Comparison of ENCODE assay signal across 15 mouse cellular contexts in genomic region chr6:85366387-85366786, GRCm38 (mm10). TPM values are rescaled to one million over a fixed set of nuclear protein-coding genes. Genes with fewer than 3 reads are reported as not detected.
A peak's percentile ranks its signal among the peaks of the same experiment; 100 is the strongest.
DNase-seq lines count a peak whose midpoint lies in the region; ATAC-seq and TF ChIP-seq lines count a peak whose summit lies in the region.
"Had no signal": no experiment of that assay in that cellular context is flagged by ENCODE, and none has a peak within 500 bp of the region (broad histone marks: within the 10 kb centered on the region; RNA-seq: fewer than 3 reads in every experiment).

No protein-coding gene starts in this region.

- 0 out of 2 replicates have a peak overlapping the region, but pooled peaks have one; percentile 12 for H3K4me3 ChIP-seq in heart, embryonic 11.5 days (ENCODE audit: low read depth, low read length)
- H3K4me3 ChIP-seq in stomach, postnatal 0 days (ENCODE audit: low read depth, low read length): no peak overlapping the region
- H3K4me3 ChIP-seq: midbrain, embryonic 10.5 days had no signal

- no peaks in the 10 kb centered on the region for H3K9me3 ChIP-seq in heart, embryonic 11.5 days (replicated peaks; ENCODE audit: control insufficient read depth, low read length)
- H3K9me3 ChIP-seq in stomach, postnatal 0 days (ENCODE audit: control insufficient read depth, low read length): no peaks in the 10 kb centered on the region
- H3K9me3 ChIP-seq: midbrain, embryonic 10.5 days had no signal

- no peak for DNase-seq in heart, postnatal 25 days (ENCODE audit: low spot score)
- DNase-seq in retina, postnatal 1 day: peak; percentile 51
- DNase-seq in retina, embryonic 14.5 days (ENCODE audit: low spot score): no peak
- peak; percentile 61 for DNase-seq in heart, postnatal 4 days
- peak; percentile 58 for DNase-seq in stomach, postnatal 0 days (ENCODE audit: low spot score)
- DNase-seq in layer of hippocampus, postnatal 25 days (ENCODE audit: extremely low spot score in 1 of 2, low spot score in 1 of 2): no peak
- DNase-seq in cerebellum, postnatal 36 days: no peak
- DNase-seq: right cerebral cortex, postnatal 4 days; thymus, postnatal 36 days had no signal

- no peak overlapping the region for H3K9ac ChIP-seq in heart, embryonic 11.5 days (ENCODE audit: low read depth, low read length)
- H3K9ac ChIP-seq in stomach, postnatal 0 days (ENCODE audit: low read length): no peak overlapping the region
- H3K9ac ChIP-seq: hindbrain, embryonic 14.5 days had no signal

- H3K4me1 ChIP-seq in heart, embryonic 11.5 days (ENCODE audit: control insufficient read depth, insufficient read depth, low read length): peaks cover 68% of the 10 kb centered on the region
- peaks cover 7% of the 10 kb centered on the region; the same call in 1 of the 2 replicates for H3K4me1 ChIP-seq in stomach, postnatal 0 days (replicated peaks; ENCODE audit: control insufficient read depth, insufficient read depth)

- 18% methylated on average over 1 of the region's 1 CpGs for WGBS in heart, embryonic 11.5 days (ENCODE audit: insufficient replicate concordance)
- WGBS in stomach, postnatal 0 days: 35% methylated on average over 1 of the region's 1 CpGs

- TF ChIP-seq EP300 in stomach, postnatal 0 days (optimal IDR thresholded peaks at IDR 0.05): no peak

- TF ChIP-seq CTCF in stomach, postnatal 0 days (IDR thresholded peaks at IDR 0.05; ENCODE audit: low read depth): no peak

- peak overlapping the region; percentile 36 for H3K4me2 ChIP-seq in heart, embryonic 11.5 days
- H3K4me2 ChIP-seq in stomach, postnatal 0 days (replicated peaks; ENCODE audit: low read depth): no peak overlapping the region
- H3K4me2 ChIP-seq: hindbrain, embryonic 14.5 days had no signal

- peak overlapping the region; percentile 88 for H3K27ac ChIP-seq in heart, embryonic 11.5 days (ENCODE audit: low read depth, low read length)
- no peak overlapping the region; the same call in 1 of the 2 replicates for H3K27ac ChIP-seq in stomach, postnatal 0 days (replicated peaks)
- H3K27ac ChIP-seq: hindbrain, embryonic 14.5 days; midbrain, embryonic 10.5 days had no signal

- H3K27me3 ChIP-seq in heart, embryonic 11.5 days (ENCODE audit: control insufficient read depth, insufficient read depth, low read length): no peaks in the 10 kb centered on the region
- H3K27me3 ChIP-seq in stomach, postnatal 0 days (ENCODE audit: control insufficient read depth, insufficient read depth, low read length): no peaks in the 10 kb centered on the region

- ATAC-seq in heart, embryonic 11.5 days (replicated peaks; ENCODE audit: insufficient number of reproducible peaks, low FRiP score, low TSS enrichment): peak; percentile 56
- peak; percentile 59 for ATAC-seq in stomach, postnatal 0 days (ENCODE audit: low FRiP score, low TSS enrichment)

- H3K36me3 ChIP-seq in heart, embryonic 11.5 days (ENCODE audit: control insufficient read depth, insufficient read depth, low read length): no peaks in the 10 kb centered on the region
- H3K36me3 ChIP-seq in stomach, postnatal 0 days (ENCODE audit: control insufficient read depth, insufficient read depth, low read length): no peaks in the 10 kb centered on the region
- H3K36me3 ChIP-seq: midbrain, embryonic 10.5 days had no signal

- intact Hi-C loops in heart, postnatal 25 days (cut with DNase I): no loop called here

RNA-seq across cellular contexts. Expression of gene Rab11fip5, which starts 8.0 kb away (rescaled TPM):
- polyA plus RNA-seq in heart, embryonic 11.5 days (2014; fragmentation: Nextera tagmentation; extraction: Ambion mirVana): 16.1 and 17.5 TPM in 2 replicates
- 10 to 100 TPM; 59.9 to 68.6 TPM for total RNA-seq in heart, postnatal 25 days (2021)
- total RNA-seq in heart, postnatal 4 days (2021): 10 to 100 TPM; 74.7 to 79.8 TPM
- 7.6 and 8.3 TPM in 2 replicates for polyA plus RNA-seq in stomach, postnatal 0 days (2015; fragmentation: Nextera tagmentation; extraction: Ambion mirVana)
- 10 to 100 TPM; 53.8 to 55.3 TPM for total RNA-seq in layer of hippocampus, postnatal 25 days (2021)

RNA-seq across cellular contexts. Expression of gene Sfxn5, which starts 33.2 kb away (rescaled TPM):
- 3.6 and 5.6 TPM in 2 replicates for polyA plus RNA-seq in heart, embryonic 11.5 days (2014; fragmentation: Nextera tagmentation; extraction: Ambion mirVana)
- total RNA-seq in heart, postnatal 25 days (2021): 1 to 10 TPM; 4.6 to 4.8 TPM
- total RNA-seq in heart, postnatal 4 days (2021): 1 to 10 TPM; 3.0 to 3.6 TPM
- polyA plus RNA-seq in stomach, postnatal 0 days (2015; fragmentation: Nextera tagmentation; extraction: Ambion mirVana): 8.4 and 8.9 TPM in 2 replicates
- total RNA-seq in layer of hippocampus, postnatal 25 days (2021): 100 to 1,000 TPM; 168 to 177 TPM

RNA-seq across cellular contexts. Expression of gene Noto, which starts 57.3 kb away (rescaled TPM):
- polyA plus RNA-seq in heart, embryonic 11.5 days (2014; fragmentation: Nextera tagmentation; extraction: Ambion mirVana): not detected in 2 replicates
- not detected for total RNA-seq in heart, postnatal 25 days (2021)
- not detected for total RNA-seq in heart, postnatal 4 days (2021)
- not detected in 2 replicates for polyA plus RNA-seq in stomach, postnatal 0 days (2015; fragmentation: Nextera tagmentation; extraction: Ambion mirVana)
- total RNA-seq in layer of hippocampus, postnatal 25 days (2021): not detected
- total RNA-seq: layer of hippocampus, postnatal 10 days; liver, adult 2 months had no signal
- polyA plus RNA-seq: hindbrain, embryonic 14.5 days; liver, adult 2 months; midbrain, embryonic 10.5 days; neural tube, embryonic 11.5 days had no signal

Comparison
In these comparisons a context has a peak if more than half of its experiments do, and no peak if none do; other contexts are left out.
1. DNase-seq: peak in retina, postnatal 1 day (single experiment), heart, postnatal 4 days (single experiment) and stomach, postnatal 0 days (single experiment); none in heart, postnatal 25 days (single experiment), retina, embryonic 14.5 days (single experiment), layer of hippocampus, postnatal 25 days (0 of 2) and cerebellum, postnatal 36 days (0 of 2).
2. RNA of gene Sfxn5, which starts 33.2 kb away (total RNA-seq): 168 to 177 TPM in layer of hippocampus, postnatal 25 days; 4.6 to 4.8 TPM in heart, postnatal 25 days and 3.0 to 3.6 TPM in heart, postnatal 4 days; every median in the first group is over 10 times any median in the second.